Mouse (Mus musculus): ENCODE measurements around the gene Tmem266. TPM values are rescaled to one million over a fixed set of nuclear protein-coding genes. Genes with fewer than 3 reads are reported as not detected.
A peak's percentile ranks its signal among the peaks of the same experiment; 100 is the strongest.

Tmem266 gene
- polyA plus RNA-seq (2015; fragmentation: Nextera tagmentation; extraction: Ambion mirVana), result 6.8 and 7.0 TPM in 2 replicates

DNA sequence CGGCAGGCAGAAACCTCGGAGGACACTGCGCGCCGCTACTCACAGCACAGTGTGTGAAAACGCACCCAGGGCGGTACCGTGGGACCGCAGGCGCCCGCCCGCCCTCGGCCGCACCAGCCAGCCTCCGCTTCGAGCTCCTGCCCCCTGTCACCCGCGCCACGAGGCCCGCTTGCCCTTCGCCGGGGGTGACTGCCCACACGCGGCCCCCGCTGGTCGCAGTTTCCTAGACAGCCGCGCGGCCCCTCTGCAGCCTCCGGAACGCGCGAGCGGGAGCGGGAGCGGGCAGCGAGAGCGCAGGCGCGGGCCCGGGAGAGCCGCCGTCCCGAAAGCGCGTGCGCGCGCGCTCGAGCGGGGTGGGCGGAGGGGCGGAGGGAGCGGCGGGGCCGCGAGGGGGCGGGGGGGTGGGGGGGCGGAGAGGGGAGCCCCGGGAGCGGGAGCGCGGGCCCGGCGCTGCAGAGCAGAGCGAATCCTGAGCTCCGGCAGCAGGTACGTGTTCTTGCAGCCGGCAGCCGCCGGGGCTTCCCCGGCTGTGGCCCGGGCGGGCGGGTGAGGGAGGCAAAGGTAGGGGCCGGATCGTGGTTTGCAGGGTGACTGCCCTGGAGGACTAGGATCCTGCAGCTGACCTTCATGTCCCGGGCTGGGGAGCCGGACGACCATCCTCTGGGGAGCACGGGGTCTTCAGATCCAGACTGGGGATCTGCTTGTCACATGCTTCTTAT is at the start of gene Tmem266, which contains the start of gene Nrg4:
TSS of gene Tmem266 (plus strand) at position 399 of the 719 bp plus-strand sequence.
TSS of gene Nrg4 (minus strand) at position 330 of the 719 bp plus-strand sequence.
- H3K27me3 ChIP-seq (ENCODE audit: control insufficient read depth, insufficient read depth, low read depth, low read length), result no peaks in the 10 kb centered on the region; the same call in none of the 2 replicates
- 0% methylated on average over 62 of the region's 82 CpGs for WGBS
- peak within 1 kb of the TSS; percentile 85 for H3K27ac ChIP-seq (ENCODE audit: low read length)
- H3K9me3 ChIP-seq (replicated peaks; ENCODE audit: control insufficient read depth, low read length, poor library complexity, severe bottlenecking), result no peaks in the 10 kb centered on the region
- no peaks in the 10 kb centered on the region for H3K36me3 ChIP-seq (ENCODE audit: control insufficient read depth, insufficient read depth, low read length)
- peak within 1 kb of the TSS; percentile 77 for H3K4me2 ChIP-seq (ENCODE audit: low read length)
- H3K4me1 ChIP-seq (ENCODE audit: control insufficient read depth, insufficient read depth, low read length), result peaks cover 18% of the 10 kb centered on the region
- peak within 1 kb of the TSS; percentile 79 for H3K4me3 ChIP-seq (ENCODE audit: low read depth, low read length)
- peak; percentile 93 for ATAC-seq
- peak within 1 kb of the TSS; percentile 92 for H3K9ac ChIP-seq (ENCODE audit: low read depth, low read length)

DNA sequence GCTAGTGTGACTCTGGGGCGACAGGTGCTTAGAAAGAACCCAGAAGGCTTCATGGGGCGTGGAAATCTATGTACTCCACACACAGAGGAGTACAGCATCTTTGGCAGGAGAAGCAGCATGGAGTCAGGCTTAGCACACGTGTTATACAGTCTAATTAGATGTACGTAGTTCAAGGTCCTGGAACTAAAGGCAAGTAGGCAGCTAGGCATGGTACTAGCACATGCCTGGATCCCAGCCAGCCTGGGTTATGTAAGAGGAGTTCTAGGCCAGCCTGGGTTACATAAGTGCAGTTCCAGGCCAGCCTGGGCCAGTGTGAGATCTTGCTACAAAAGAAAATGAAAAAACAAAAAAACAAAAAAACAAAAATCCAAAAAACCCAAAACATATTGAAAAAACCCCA is 49.2 kb upstream of the Tmem266 start:
- no peaks in the 10 kb centered on the region for H3K27me3 ChIP-seq (ENCODE audit: control insufficient read depth, insufficient read depth, low read depth, low read length)
- no peak overlapping the region for H3K9ac ChIP-seq (ENCODE audit: low read depth, low read length)
- H3K36me3 ChIP-seq (ENCODE audit: control insufficient read depth, insufficient read depth, low read length), result no peaks in the 10 kb centered on the region
- no peaks in the 10 kb centered on the region for H3K9me3 ChIP-seq (replicated peaks; ENCODE audit: control insufficient read depth, low read length, poor library complexity, severe bottlenecking)
- no peak overlapping the region for H3K4me2 ChIP-seq (ENCODE audit: low read length)
- H3K4me3 ChIP-seq (ENCODE audit: low read depth, low read length), result no peak overlapping the region
- 75% methylated on average over 4 of the region's 4 CpGs for WGBS
- no peak overlapping the region for H3K27ac ChIP-seq (ENCODE audit: low read length)
- no peak for ATAC-seq
- no peaks in the 10 kb centered on the region for H3K4me1 ChIP-seq (ENCODE audit: control insufficient read depth, insufficient read depth, low read length)

GRCm38 (mm10) chr9:55279114-55279825 is 47.4 kb upstream of the Tmem266 start:
- H3K4me1 ChIP-seq (ENCODE audit: control insufficient read depth, insufficient read depth, low read length), result no peaks in the 10 kb centered on the region
- no peak overlapping the region for H3K27ac ChIP-seq (ENCODE audit: low read length)
- H3K4me2 ChIP-seq (ENCODE audit: low read length), result no peak overlapping the region
- no peak overlapping the region for H3K4me3 ChIP-seq (ENCODE audit: low read depth, low read length)
- ATAC-seq, result no peak
- H3K36me3 ChIP-seq (ENCODE audit: control insufficient read depth, insufficient read depth, low read length), result no peaks in the 10 kb centered on the region
- no peaks in the 10 kb centered on the region for H3K9me3 ChIP-seq (replicated peaks; ENCODE audit: control insufficient read depth, low read length, poor library complexity, severe bottlenecking)
- H3K27me3 ChIP-seq (ENCODE audit: control insufficient read depth, insufficient read depth, low read depth, low read length), result no peaks in the 10 kb centered on the region; the same call in 1 of the 2 replicates
- H3K9ac ChIP-seq (ENCODE audit: low read depth, low read length), result no peak overlapping the region
- WGBS, result 90% methylated on average over 8 of the region's 8 CpGs

DNA sequence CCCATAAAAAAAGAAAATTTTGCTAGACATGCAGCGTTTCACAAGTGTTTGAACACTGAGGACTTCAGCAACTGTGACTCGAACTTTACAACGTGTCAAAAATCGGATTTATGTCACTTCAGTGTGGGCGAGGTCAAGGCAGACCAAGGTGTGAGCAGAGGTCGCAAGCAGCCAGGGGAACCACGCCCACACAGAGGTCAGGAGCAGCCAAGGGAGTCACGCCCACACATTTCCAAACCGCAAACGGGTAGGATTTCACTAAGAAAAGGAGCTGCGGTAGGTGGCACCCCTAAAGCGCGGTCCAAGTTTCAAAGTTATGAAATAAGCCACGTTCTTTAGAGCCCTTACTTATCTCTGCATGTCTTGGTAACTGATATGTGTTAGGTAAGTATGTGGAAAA is 43.2 kb upstream of the Tmem266 start:
- no peak for ATAC-seq
- WGBS, result 10% methylated on average over 14 of the region's 14 CpGs

GRCm38 (mm10) chr9:55285197-55285596 is 41.5 kb upstream of the Tmem266 start:
- no peak for ATAC-seq
- Histone ChIP-seq H3K4me3 (ENCODE audit: low read depth, low read length) (no peak overlapping the region), H3K4me2 (ENCODE audit: low read length) (no peak overlapping the region), H3K27me3 (ENCODE audit: control insufficient read depth, insufficient read depth, low read depth, low read length) (no peaks in the 10 kb centered on the region; the same call in 1 of the 2 replicates), H3K36me3 (ENCODE audit: control insufficient read depth, insufficient read depth, low read length) (no peaks in the 10 kb centered on the region), H3K4me1 (ENCODE audit: control insufficient read depth, insufficient read depth, low read length) (no peaks in the 10 kb centered on the region), H3K27ac (ENCODE audit: low read length) (no peak overlapping the region), H3K9ac (ENCODE audit: low read depth, low read length) (no peak overlapping the region), H3K9me3 (replicated peaks; ENCODE audit: control insufficient read depth, low read length, poor library complexity, severe bottlenecking) (no peaks in the 10 kb centered on the region)
- WGBS, result 77% methylated on average over 3 of the region's 3 CpGs

More for the DNA sequence above, 43.2 kb upstream of the Tmem266 start:
- Histone ChIP-seq H3K4me2 (ENCODE audit: low read length) (no peak overlapping the region), H3K9ac (ENCODE audit: low read depth, low read length) (no peak overlapping the region), H3K9me3 (replicated peaks; ENCODE audit: control insufficient read depth, low read length, poor library complexity, severe bottlenecking) (no peaks in the 10 kb centered on the region), H3K4me1 (ENCODE audit: control insufficient read depth, insufficient read depth, low read length) (no peaks in the 10 kb centered on the region), H3K27ac (ENCODE audit: low read length) (no peak overlapping the region), H3K27me3 (ENCODE audit: control insufficient read depth, insufficient read depth, low read depth, low read length) (no peaks in the 10 kb centered on the region; the same call in 1 of the 2 replicates), H3K36me3 (ENCODE audit: control insufficient read depth, insufficient read depth, low read length) (no peaks in the 10 kb centered on the region), H3K4me3 (ENCODE audit: low read depth, low read length) (no peak overlapping the region)

GRCm38 (mm10) chr9:55289475-55290198 is 37.1 kb upstream of the Tmem266 start:
- H3K27ac ChIP-seq (ENCODE audit: low read length), result no peak overlapping the region
- H3K36me3 ChIP-seq (ENCODE audit: control insufficient read depth, insufficient read depth, low read length), result no peaks in the 10 kb centered on the region
- H3K4me1 ChIP-seq (ENCODE audit: control insufficient read depth, insufficient read depth, low read length), result no peaks in the 10 kb centered on the region
- H3K9ac ChIP-seq (ENCODE audit: low read depth, low read length), result no peak overlapping the region
- no peaks in the 10 kb centered on the region for H3K9me3 ChIP-seq (replicated peaks; ENCODE audit: control insufficient read depth, low read length, poor library complexity, severe bottlenecking)
- no peak for ATAC-seq
- 68% methylated on average over 3 of the region's 3 CpGs for WGBS
- H3K4me3 ChIP-seq (ENCODE audit: low read depth, low read length), result no peak overlapping the region
- no peaks in the 10 kb centered on the region for H3K27me3 ChIP-seq (ENCODE audit: control insufficient read depth, insufficient read depth, low read depth, low read length)
- H3K4me2 ChIP-seq (ENCODE audit: low read length), result no peak overlapping the region

DNA sequence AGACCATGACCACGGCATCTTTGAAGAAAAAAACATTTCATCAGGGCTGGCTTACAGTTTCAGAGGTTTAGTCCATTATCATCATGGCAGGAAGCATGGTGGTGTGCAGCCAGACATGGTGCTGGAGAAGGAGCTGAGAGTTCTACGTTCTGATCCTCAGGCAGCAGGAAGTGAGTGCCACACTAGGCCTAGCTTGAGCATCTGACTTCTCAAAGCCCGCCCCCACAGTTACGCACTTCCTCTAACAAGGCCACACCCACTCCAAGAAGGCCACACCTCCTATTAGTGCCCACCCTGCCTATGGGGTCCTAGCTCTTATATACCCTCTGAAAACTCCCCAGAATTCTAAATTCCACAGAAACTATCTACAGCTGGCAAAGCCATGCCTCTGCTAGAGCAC is 34.7 kb upstream of the Tmem266 start:
- Histone ChIP-seq H3K9ac (ENCODE audit: low read depth, low read length) (no peak overlapping the region), H3K27me3 (ENCODE audit: control insufficient read depth, insufficient read depth, low read depth, low read length) (no peaks in the 10 kb centered on the region), H3K36me3 (ENCODE audit: control insufficient read depth, insufficient read depth, low read length) (no peaks in the 10 kb centered on the region), H3K4me3 (ENCODE audit: low read depth, low read length) (no peak overlapping the region), H3K9me3 (replicated peaks; ENCODE audit: control insufficient read depth, low read length, poor library complexity, severe bottlenecking) (no peaks in the 10 kb centered on the region), H3K4me2 (ENCODE audit: low read length) (no peak overlapping the region), H3K27ac (ENCODE audit: low read length) (no peak overlapping the region), H3K4me1 (ENCODE audit: control insufficient read depth, insufficient read depth, low read length) (no peaks in the 10 kb centered on the region)
- WGBS, result 89% methylated on average over 4 of the region's 4 CpGs
- ATAC-seq, result no peak

- 81% methylated on average over 2 of the region's 2 CpGs for WGBS
- H3K4me3 ChIP-seq (ENCODE audit: low read depth, low read length), result no peak overlapping the region
- ATAC-seq, result no peak
Measured at GRCm38 (mm10) chr9:55296221-55296620, 30.5 kb upstream of the Tmem266 start.

More at GRCm38 (mm10) chr9:55296221-55296620, 30.5 kb upstream of the Tmem266 start:
- Histone ChIP-seq H3K9ac (ENCODE audit: low read depth, low read length) (no peak overlapping the region), H3K4me2 (ENCODE audit: low read length) (no peak overlapping the region), H3K27ac (ENCODE audit: low read length) (no peak overlapping the region), H3K36me3 (ENCODE audit: control insufficient read depth, insufficient read depth, low read length) (no peaks in the 10 kb centered on the region), H3K9me3 (replicated peaks; ENCODE audit: control insufficient read depth, low read length, poor library complexity, severe bottlenecking) (no peaks in the 10 kb centered on the region), H3K27me3 (ENCODE audit: control insufficient read depth, insufficient read depth, low read depth, low read length) (no peaks in the 10 kb centered on the region), H3K4me1 (ENCODE audit: control insufficient read depth, insufficient read depth, low read length) (no peaks in the 10 kb centered on the region)

All from midbrain, embryonic 16.5 days (tissue).